Mouse (Mus musculus) kidney, postnatal 0 days (tissue): ENCODE data around the gene Fam49a. TPM values are rescaled to one million over a fixed set of nuclear protein-coding genes. Genes with fewer than 3 reads are reported as not detected.

Experiments used
- ATAC-seq: fragments of 200-750 bp; cut with Nextera tagmentation; replicated peaks from 2 replicates; pipeline ENCODE4 v1.8.0; 2017; ENCODE audit warnings: low read depth, moderate number of reproducible peaks, moderate TSS enrichment, moderate library complexity; ENCODE audit not compliant: low FRiP score
- DNase-seq: peaks from one replicate; pipeline ENCODE4 v3.0.0-alpha.2; 2016; ENCODE audit warnings: low spot score
- H3K27ac ChIP-seq: fragments of 300-500 bp; sonication (generic); 2 replicates; pipeline ENCODE4 v1.5.1; 2014; ENCODE audit warnings: mild to moderate bottlenecking
- H3K27me3 ChIP-seq: fragments of 300-500 bp; sonication (generic); 2 replicates; pipeline ENCODE4 v1.6.1; 2014; ENCODE audit warnings: low read length, mixed read lengths; ENCODE audit not compliant: insufficient read depth
- H3K36me3 ChIP-seq: fragments of 300-500 bp; sonication (generic); 2 replicates; pipeline ENCODE4 v1.6.1; 2014; ENCODE audit warnings: low read length, mixed read lengths; ENCODE audit not compliant: insufficient read depth
- H3K4me1 ChIP-seq: fragments of 300-500 bp; sonication (generic); replicated peaks from 2 replicates; pipeline ENCODE4 v1.6.1; 2014; ENCODE audit warnings: antibody characterized with exemption, low read length, mixed read lengths; ENCODE audit not compliant: insufficient read depth
- H3K4me2 ChIP-seq: fragments of 300-500 bp; sonication (generic); 2 replicates; pipeline ENCODE4 v1.6.1; 2014; ENCODE audit warnings: mild to moderate bottlenecking, low read length, moderate library complexity, mixed read lengths
- H3K4me3 ChIP-seq: fragments of 300-500 bp; sonication (generic); replicated peaks from 2 replicates; pipeline ENCODE4 v1.5.1; 2014; ENCODE audit warnings: low read depth, low read length
- H3K9ac ChIP-seq: fragments of 300-500 bp; sonication (generic); 2 replicates; pipeline ENCODE4 v1.6.1; 2014; ENCODE audit warnings: low read depth, low read length
- H3K9me3 ChIP-seq: fragments of 300-500 bp; sonication (generic); replicated peaks from 2 replicates; pipeline ENCODE4 v1.6.1; 2016; ENCODE audit warnings: low read length, inconsistent platforms, mixed read lengths
- CTCF ChIP-seq: IDR thresholded peaks from 2 replicates; pipeline ENCODE4 v1.5.1; 2016; ENCODE audit warnings: antibody characterized with exemption, low read depth, mild to moderate bottlenecking, moderate library complexity
- WGBS: fragments of 180-500 bp; shearing (Covaris S2); extraction: QIAGEN DNeasy Blood & Tissue Kit; methylation state at CpG from one replicate; pipeline ENCODE4 v1.1.7; 2014; 5-methylcytosine and 5-hydroxymethylcytosine counted together
- polyA plus RNA-seq: library from polyadenylated mRNA; unstranded; fragments of >200 nt; fragmentation: Nextera tagmentation; extraction: Ambion mirVana; gene quantifications from 2 replicates; pipeline ENCODE4 v1.2.1, GENCODE M21; 2015

Gene Fam49a
- polyA plus RNA-seq, 1 experiment from 2014 or later = 5.6 TPM

- no peak overlapping the region for H3K4me3 ChIP-seq
- no peak overlapping the region for H3K9ac ChIP-seq
- no peaks in the 10 kb centered on the region for H3K27me3 ChIP-seq
- peak; percentile 79 for TF ChIP-seq CTCF
- ATAC-seq (no peak), DNase-seq (peak; percentile 56)
- H3K4me1 ChIP-seq = no peaks in the 10 kb centered on the region
- H3K4me2 ChIP-seq = no peak overlapping the region
- no peak overlapping the region for H3K27ac ChIP-seq
- no peaks in the 10 kb centered on the region for H3K9me3 ChIP-seq
- 22% methylated on average over 6 of the region's 6 CpGs for WGBS
- H3K36me3 ChIP-seq = no peaks in the 10 kb centered on the region
Observed at GRCm38 (mm10) chr12:12396224-12396623, 134.3 kb downstream of the Fam49a start.

DNA sequence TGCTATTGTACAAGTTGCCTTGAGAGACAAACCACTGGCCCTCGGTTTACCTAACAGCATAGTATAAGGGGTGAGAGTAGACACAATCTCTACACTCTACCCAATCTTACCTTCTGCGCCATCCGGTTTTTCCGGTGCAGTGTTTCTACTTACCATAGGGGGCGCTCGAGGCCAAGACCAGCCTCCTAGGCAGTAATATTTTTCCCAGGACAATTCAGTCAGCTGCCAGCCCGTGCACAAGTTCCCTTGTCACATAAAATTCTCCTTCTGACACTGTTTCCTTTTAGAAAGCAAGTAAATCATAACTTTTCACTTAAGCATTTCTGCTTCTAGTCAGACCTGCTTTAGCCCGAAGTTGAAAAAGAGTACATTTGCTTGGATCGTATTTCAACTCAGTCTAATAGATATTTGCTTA, 139.1 kb downstream of the Fam49a start:
- peak; percentile 74 for TF ChIP-seq CTCF
- H3K4me2 ChIP-seq = peak overlapping the region; percentile 48
- no peak overlapping the region for H3K9ac ChIP-seq
- no peaks in the 10 kb centered on the region for H3K27me3 ChIP-seq
- H3K4me3 ChIP-seq = 0 out of 2 replicates have a peak overlapping the region, but pooled peaks have one; percentile 1
- H3K36me3 ChIP-seq = no peaks in the 10 kb centered on the region
- ATAC-seq = no peak
- no peaks in the 10 kb centered on the region for H3K9me3 ChIP-seq
- peak; percentile 88 for DNase-seq
- no peak overlapping the region for H3K27ac ChIP-seq
- H3K4me1 ChIP-seq = no peaks in the 10 kb centered on the region
- 36% methylated on average over 9 of the region's 9 CpGs for WGBS

- no peak overlapping the region for H3K27ac ChIP-seq
- no peaks in the 10 kb centered on the region for H3K4me1 ChIP-seq
- WGBS = 34% methylated on average over 15 of the region's 15 CpGs
- H3K4me3 ChIP-seq = 0 out of 2 replicates have a peak overlapping the region, but pooled peaks have one; percentile 1
- H3K9ac ChIP-seq = no peak overlapping the region
- peak; percentile 69 for DNase-seq
- no peaks in the 10 kb centered on the region for H3K36me3 ChIP-seq
- TF ChIP-seq CTCF = no peak
- H3K4me2 ChIP-seq = peak overlapping the region; percentile 48
- no peak for ATAC-seq
- no peaks in the 10 kb centered on the region for H3K9me3 ChIP-seq
- H3K27me3 ChIP-seq = no peaks in the 10 kb centered on the region
Observed at GRCm38 (mm10) chr12:12401504-12401903, 139.6 kb downstream of the Fam49a start.

- Histone ChIP-seq H3K9ac (no peak overlapping the region), H3K27ac (no peak overlapping the region), H3K4me1 (no peaks in the 10 kb centered on the region), H3K4me3 (no peak overlapping the region), H3K27me3 (no peaks in the 10 kb centered on the region), H3K9me3 (no peaks in the 10 kb centered on the region), H3K4me2 (no peak overlapping the region), H3K36me3 (no peaks in the 10 kb centered on the region)
- DNase-seq = peak; percentile 28
- WGBS = 43% methylated on average over 10 of the region's 10 CpGs
- no peak for TF ChIP-seq CTCF
- no peak for ATAC-seq
Observed at GRCm38 (mm10) chr12:12405491-12406110, 143.7 kb downstream of the Fam49a start.

GRCm38 (mm10) chr12:12409044-12409443, 147.1 kb downstream of the Fam49a start:
- Histone ChIP-seq H3K27ac (no peak overlapping the region), H3K9me3 (no peaks in the 10 kb centered on the region), H3K4me1 (no peaks in the 10 kb centered on the region), H3K9ac (no peak overlapping the region), H3K27me3 (no peaks in the 10 kb centered on the region), H3K4me3 (no peak overlapping the region), H3K36me3 (no peaks in the 10 kb centered on the region), H3K4me2 (no peak overlapping the region)
- TF ChIP-seq CTCF = no peak
- no peak for ATAC-seq
- DNase-seq = no peak
- WGBS = 74% methylated on average over 5 of the region's 5 CpGs

DNA sequence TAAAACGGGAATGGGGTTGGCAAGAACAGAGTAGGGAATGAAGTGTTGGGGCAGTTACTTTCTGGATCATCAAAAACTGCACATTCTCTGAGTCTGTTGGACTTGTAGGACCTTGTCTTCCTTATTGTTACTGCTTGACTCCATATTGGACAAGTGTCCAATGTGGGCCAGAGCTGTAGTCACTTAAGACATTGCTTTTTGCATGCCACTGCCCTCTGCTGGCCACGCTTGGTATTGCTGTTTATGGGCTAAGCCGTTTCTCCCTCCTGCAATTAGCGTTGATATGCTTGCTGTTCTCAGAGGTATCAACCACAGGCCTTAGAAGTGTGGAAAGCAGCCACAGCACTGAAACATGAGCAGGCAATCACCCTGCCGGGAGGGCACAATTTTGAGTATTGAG, 150.7 kb downstream of the Fam49a start:
- DNase-seq = peak; percentile 83
- TF ChIP-seq CTCF = peak; percentile 99
- H3K4me1 ChIP-seq = no peaks in the 10 kb centered on the region
- H3K36me3 ChIP-seq = no peaks in the 10 kb centered on the region
- no peak overlapping the region for H3K4me3 ChIP-seq
- no peak overlapping the region for H3K4me2 ChIP-seq
- no peaks in the 10 kb centered on the region for H3K27me3 ChIP-seq
- H3K9me3 ChIP-seq = no peaks in the 10 kb centered on the region
- no peak for ATAC-seq
- whole genome bisulfite sequencing = 32% methylated on average over 5 of the region's 5 CpGs
- H3K27ac ChIP-seq = no peak overlapping the region
- H3K9ac ChIP-seq = no peak overlapping the region

DNA sequence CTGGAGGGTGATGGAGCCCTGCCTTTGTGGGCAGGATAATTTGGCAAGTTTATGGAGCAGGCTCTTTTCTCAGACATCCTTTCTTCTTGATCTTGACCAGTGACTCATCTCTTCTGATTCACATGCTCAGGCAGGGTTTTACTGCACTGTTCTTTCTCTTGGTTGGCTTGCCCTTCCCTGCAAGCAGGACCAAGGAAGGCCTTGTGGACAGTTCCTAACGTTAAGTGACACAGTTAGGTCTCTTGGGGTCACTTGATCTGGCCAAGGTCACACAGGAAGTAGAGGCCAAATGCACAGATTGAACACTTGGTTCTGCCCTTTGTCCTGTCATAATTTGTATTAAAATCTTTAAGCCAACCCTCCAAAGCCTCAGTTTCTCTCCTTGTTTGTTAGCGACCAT, 158.5 kb downstream of the Fam49a start:
- H3K9ac ChIP-seq = no peak overlapping the region
- no peak for DNase-seq
- no peak for TF ChIP-seq CTCF

More for the DNA sequence above, 158.5 kb downstream of the Fam49a start:
- WGBS = 0% methylated on average over 2 of the region's 2 CpGs
- H3K9me3 ChIP-seq = no peaks in the 10 kb centered on the region
- no peaks in the 10 kb centered on the region for H3K27me3 ChIP-seq
- no peaks in the 10 kb centered on the region for H3K36me3 ChIP-seq
- no peak for ATAC-seq
- no peak overlapping the region for H3K4me3 ChIP-seq
- no peak overlapping the region for H3K27ac ChIP-seq
- H3K4me2 ChIP-seq = no peak overlapping the region
- H3K4me1 ChIP-seq = no peaks in the 10 kb centered on the region
